Mouse (Mus musculus) embryonic fibroblast, embryonic 13.5 days (primary cell): Measurements from ENCODE around the gene BC037034.

Experiments used
- CTCF ChIP-seq: IDR thresholded peaks from 2 replicates; pipeline ENCODE4 v1.5.1; 2011; ENCODE audit warnings: mild to moderate bottlenecking, control low read depth, low read length, moderate library complexity, borderline replicate concordance; ENCODE audit not compliant: insufficient read depth
- POLR2A ChIP-seq: IDR thresholded peaks from 2 replicates; pipeline ENCODE4 v1.6.1; 2011; ENCODE audit warnings: low read depth, mild to moderate bottlenecking, control low read depth, low read length, moderate library complexity

- TF ChIP-seq CTCF (no peak), POLR2A (no peak)
Measured at GRCm38 (mm10) chr5:138234224-138234623, 29.6 kb downstream of the BC037034 start.
